Mouse (Mus musculus) kidney, embryonic 16.5 days (tissue): ENCODE results near the gene Smn1. TPM values are rescaled to one million over a fixed set of nuclear protein-coding genes. Genes with fewer than 3 reads are reported as not detected.
"Not testable (repeated sequence)": the region's sequence is repeated elsewhere in the genome, so short reads cannot be mapped to it uniquely, and the experiment has no call there.

ENCODE experiments used
- ATAC-seq: fragments of 200-750 bp; cut with Nextera tagmentation; 2 replicates; pipeline ENCODE4 v1.8.0; 2017; ENCODE audit warnings: moderate TSS enrichment; ENCODE audit not compliant: low FRiP score, low TSS enrichment
- H3K27ac ChIP-seq: fragments of 300-500 bp; sonication (generic); 2 replicates; pipeline ENCODE4 v1.5.1; 2014; ENCODE audit warnings: low read length
- H3K27me3 ChIP-seq: fragments of 300-500 bp; sonication (generic); 2 replicates; pipeline ENCODE4 v1.6.1; 2014; ENCODE audit warnings: low read length, control low read depth, mixed read lengths; ENCODE audit not compliant: insufficient read depth
- H3K36me3 ChIP-seq: fragments of 300-500 bp; sonication (generic); 2 replicates; pipeline ENCODE4 v1.6.1; 2014; ENCODE audit warnings: low read length, control low read depth, mixed read lengths; ENCODE audit not compliant: insufficient read depth
- H3K4me1 ChIP-seq: fragments of 300-500 bp; sonication (generic); 2 replicates; pipeline ENCODE4 v1.6.1; 2014; ENCODE audit warnings: low read length, control low read depth, mixed read lengths; ENCODE audit not compliant: insufficient read depth
- H3K4me2 ChIP-seq: fragments of 300-500 bp; sonication (generic); replicated peaks from 2 replicates; pipeline ENCODE4 v1.6.1; 2014; ENCODE audit warnings: low read depth, low read length
- H3K4me3 ChIP-seq: fragments of 300-500 bp; sonication (generic); 2 replicates; pipeline ENCODE4 v1.5.1; 2014; ENCODE audit warnings: mild to moderate bottlenecking, low read length
- H3K9ac ChIP-seq: fragments of 300-500 bp; sonication (generic); replicated peaks from 2 replicates; pipeline ENCODE4 v1.6.1; 2014; ENCODE audit warnings: low read length
- H3K9me3 ChIP-seq: fragments of 300-500 bp; sonication (generic); 2 replicates; pipeline ENCODE4 v1.6.1; 2016; ENCODE audit warnings: low read length, control low read depth
- whole genome bisulfite sequencing: fragments of 180-500 bp; shearing (Covaris S2); extraction: QIAGEN DNeasy Blood & Tissue Kit; methylation state at CpG from one replicate; pipeline ENCODE4 v1.1.7; 2014; 5-methylcytosine and 5-hydroxymethylcytosine counted together
- polyA plus RNA-seq: library from polyadenylated mRNA; unstranded; fragments of >200 nt; fragmentation: Nextera tagmentation; extraction: Ambion mirVana; gene quantifications from 2 replicates; pipeline ENCODE4 v1.2.1, GENCODE M21; 2015

Gene Smn1
- polyA plus RNA-seq, 1 experiment from 2014 or later: 47.7 TPM

DNA sequence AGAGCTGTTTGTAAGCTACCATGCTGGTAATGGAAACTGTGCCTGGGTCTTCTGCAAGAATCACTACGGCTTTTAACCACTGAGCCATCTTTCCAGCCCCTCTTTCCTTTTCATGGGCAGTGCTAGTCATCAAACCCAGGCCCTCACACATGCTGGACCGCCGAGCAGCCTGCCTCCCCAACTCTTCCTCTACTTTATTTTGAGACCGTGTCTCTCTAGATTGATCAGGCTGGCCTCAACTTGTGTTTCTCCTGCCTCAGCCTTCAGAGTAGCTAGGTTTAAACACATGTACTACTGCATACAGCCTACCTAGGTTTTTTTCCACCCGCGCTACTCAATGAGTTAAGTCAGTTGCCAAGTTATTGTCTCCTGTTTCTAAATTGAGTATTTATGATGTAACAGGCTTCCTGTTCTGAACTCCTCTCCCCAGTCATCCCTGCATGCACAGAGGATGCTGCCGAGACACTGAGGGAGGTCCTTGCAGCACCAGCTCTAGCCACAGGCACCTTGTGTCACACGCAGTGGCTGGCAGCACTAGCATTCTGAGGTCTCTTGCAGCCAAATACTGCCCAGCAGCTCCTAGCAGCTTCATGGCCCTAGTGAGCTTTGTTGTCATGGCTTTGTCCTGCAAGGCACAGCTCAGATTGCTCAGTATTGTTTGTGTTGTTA lies 17.1 kb downstream of the Smn1 start:
- no peaks in the 10 kb centered on the region for H3K9me3 ChIP-seq

GRCm38 (mm10) chr13:100152659-100153058 lies 28.0 kb downstream of the Smn1 start:
- Histone ChIP-seq H3K4me1 (no peaks in the 10 kb centered on the region), H3K27ac (no peak overlapping the region), H3K9me3 (no peaks in the 10 kb centered on the region), H3K9ac (no peak overlapping the region), H3K27me3 (no peaks in the 10 kb centered on the region), H3K4me2 (no peak overlapping the region), H3K36me3 (no peaks in the 10 kb centered on the region), H3K4me3 (no peak overlapping the region)
- ATAC-seq: no peak
- 38% methylated on average over 1 of the region's 1 CpGs for WGBS

More for the DNA sequence above, 17.1 kb downstream of the Smn1 start:
- WGBS: 72% methylated on average over 8 of the region's 8 CpGs
- Histone ChIP-seq H3K4me2 (no peak overlapping the region), H3K9ac (no peak overlapping the region), H3K4me3 (no peak overlapping the region), H3K36me3 (peaks cover 20% of the 10 kb centered on the region), H3K4me1 (no peaks in the 10 kb centered on the region), H3K27me3 (no peaks in the 10 kb centered on the region), H3K27ac (no peak overlapping the region)
- ATAC-seq: no peak

DNA sequence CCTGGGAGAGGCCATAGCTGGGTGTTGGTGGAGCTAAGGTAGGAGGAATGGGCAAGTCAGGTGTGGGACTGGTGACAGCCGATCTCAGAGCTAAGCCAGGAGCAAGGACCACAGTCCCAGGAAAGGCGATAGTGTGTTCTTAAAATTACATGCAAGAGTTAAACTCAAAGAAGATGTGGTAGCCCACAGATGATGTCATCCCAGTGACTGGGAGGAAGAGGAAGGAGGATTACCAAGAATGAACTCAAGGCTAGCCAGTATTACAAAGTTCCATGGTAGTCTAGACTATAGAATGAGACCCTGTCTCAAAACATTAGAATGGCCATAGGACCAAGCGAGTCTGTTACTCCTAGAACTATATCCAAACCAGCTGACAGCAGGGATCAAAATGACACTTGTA lies 32.0 kb downstream of the Smn1 start:
- Histone ChIP-seq H3K36me3 (no peaks in the 10 kb centered on the region), H3K27ac (no peak overlapping the region), H3K27me3 (no peaks in the 10 kb centered on the region), H3K9me3 (no peaks in the 10 kb centered on the region), H3K4me2 (no peak overlapping the region), H3K9ac (no peak overlapping the region), H3K4me1 (no peaks in the 10 kb centered on the region), H3K4me3 (no peak overlapping the region)
- no peak for ATAC-seq
- WGBS: 87% methylated on average over 3 of the region's 3 CpGs

DNA sequence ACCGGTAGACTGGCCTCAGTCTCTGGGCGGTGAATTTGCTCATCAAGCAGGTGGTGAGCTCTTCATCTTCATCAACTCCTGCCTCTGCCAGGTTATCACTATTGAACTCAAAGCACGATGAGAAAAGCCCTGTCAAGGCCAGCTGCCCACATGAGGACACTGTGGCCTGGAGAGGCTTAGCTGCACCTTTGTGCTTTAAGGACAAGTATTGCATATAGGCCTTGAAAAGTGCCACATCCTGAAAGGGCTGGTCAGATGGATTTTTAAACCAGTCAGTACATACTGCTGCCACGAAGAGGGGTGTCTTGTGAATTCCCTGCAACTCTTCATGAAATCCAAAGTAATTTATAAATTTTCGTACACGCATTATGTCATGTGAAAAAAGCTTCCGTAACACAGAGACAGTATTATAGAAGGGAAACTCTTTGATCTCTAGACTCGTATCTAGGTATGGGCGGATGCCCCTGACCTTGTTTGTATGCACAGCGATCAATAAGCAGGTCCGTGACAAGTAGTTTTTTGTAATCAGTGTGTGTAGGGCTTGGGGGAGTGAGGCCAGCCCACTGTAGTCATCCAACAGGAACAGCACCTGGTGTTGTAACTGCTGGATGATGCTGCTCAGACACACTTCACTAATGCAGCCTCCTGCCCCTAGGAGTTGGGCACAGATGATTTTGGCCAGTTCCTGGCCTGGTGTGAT lies 36.7 kb downstream of the Smn1 start:
- not testable (repeated sequence) for H3K36me3 ChIP-seq, H3K4me2 ChIP-seq, H3K4me1 ChIP-seq, H3K4me3 ChIP-seq, H3K9me3 ChIP-seq, H3K27ac ChIP-seq, ATAC-seq, H3K27me3 ChIP-seq, H3K9ac ChIP-seq
- 80% methylated on average over 11 of the region's 11 CpGs for WGBS

- not testable (repeated sequence) for H3K27ac ChIP-seq, H3K27me3 ChIP-seq, H3K9ac ChIP-seq, H3K9me3 ChIP-seq, H3K4me1 ChIP-seq, H3K36me3 ChIP-seq, H3K4me3 ChIP-seq, ATAC-seq, H3K4me2 ChIP-seq
Measured at GRCm38 (mm10) chr13:100162467-100162866, 37.8 kb downstream of the Smn1 start.

- WGBS: 34% methylated on average over 2 of the region's 2 CpGs
- not testable (repeated sequence) for H3K4me2 ChIP-seq
Measured at GRCm38 (mm10) chr13:100166378-100166777, 41.7 kb downstream of the Smn1 start.

DNA sequence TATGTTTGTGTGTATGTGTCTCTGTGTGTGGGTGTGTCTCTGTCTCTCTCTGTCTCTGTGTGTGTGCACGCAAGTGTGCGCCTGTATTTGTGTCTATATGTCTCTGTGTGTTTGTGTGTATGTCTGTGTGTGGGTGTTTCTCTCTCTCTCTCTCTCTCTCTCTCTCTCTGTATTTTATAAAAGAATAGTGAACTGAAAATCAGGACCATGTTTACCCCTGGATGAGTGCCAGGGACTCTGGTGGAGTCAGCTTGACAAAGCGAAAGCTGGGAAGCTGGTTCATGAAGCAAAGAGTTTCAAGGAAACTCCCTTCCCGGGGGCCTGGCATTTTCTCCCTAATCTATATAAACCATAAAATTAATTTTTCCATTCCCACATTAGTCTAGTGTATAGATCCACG lies 49.7 kb downstream of the Smn1 start:
- not testable (repeated sequence) for H3K9me3 ChIP-seq, H3K27me3 ChIP-seq, H3K4me1 ChIP-seq, H3K36me3 ChIP-seq, H3K4me2 ChIP-seq, H3K9ac ChIP-seq, ATAC-seq, H3K4me3 ChIP-seq, H3K27ac ChIP-seq
- 64% methylated on average over 3 of the region's 5 CpGs for WGBS

More at GRCm38 (mm10) chr13:100166378-100166777, 41.7 kb downstream of the Smn1 start:
- H3K9ac ChIP-seq, H3K4me1 ChIP-seq, H3K27ac ChIP-seq, H3K27me3 ChIP-seq, H3K36me3 ChIP-seq, ATAC-seq, H3K4me3 ChIP-seq, H3K9me3 ChIP-seq: not testable (repeated sequence)

DNA sequence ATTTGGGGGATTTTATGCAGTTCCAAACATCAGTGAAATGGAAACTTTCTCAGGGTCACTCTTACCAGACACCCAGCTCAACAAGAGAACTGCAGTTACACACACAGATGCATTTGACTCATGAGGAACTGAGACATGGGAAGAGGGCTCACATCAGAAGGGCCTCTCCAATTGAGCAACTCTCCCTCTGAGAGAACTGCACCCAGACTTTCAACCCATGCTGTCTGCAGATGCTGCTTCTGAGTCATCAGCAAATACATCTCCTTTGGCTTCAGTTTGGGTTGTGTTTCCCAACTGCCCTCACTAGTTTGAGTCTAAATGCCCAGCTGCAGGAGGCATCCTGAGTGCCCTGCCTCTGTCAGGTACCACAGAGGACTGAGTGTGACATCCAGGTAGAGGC lies 58.5 kb downstream of the Smn1 start:
- H3K9me3 ChIP-seq, H3K27me3 ChIP-seq, H3K36me3 ChIP-seq, H3K27ac ChIP-seq, H3K4me2 ChIP-seq, H3K9ac ChIP-seq, H3K4me3 ChIP-seq, ATAC-seq, H3K4me1 ChIP-seq: not testable (repeated sequence)
